Mouse (Mus musculus): Measurements from ENCODE around the gene Trim9.

DNA sequence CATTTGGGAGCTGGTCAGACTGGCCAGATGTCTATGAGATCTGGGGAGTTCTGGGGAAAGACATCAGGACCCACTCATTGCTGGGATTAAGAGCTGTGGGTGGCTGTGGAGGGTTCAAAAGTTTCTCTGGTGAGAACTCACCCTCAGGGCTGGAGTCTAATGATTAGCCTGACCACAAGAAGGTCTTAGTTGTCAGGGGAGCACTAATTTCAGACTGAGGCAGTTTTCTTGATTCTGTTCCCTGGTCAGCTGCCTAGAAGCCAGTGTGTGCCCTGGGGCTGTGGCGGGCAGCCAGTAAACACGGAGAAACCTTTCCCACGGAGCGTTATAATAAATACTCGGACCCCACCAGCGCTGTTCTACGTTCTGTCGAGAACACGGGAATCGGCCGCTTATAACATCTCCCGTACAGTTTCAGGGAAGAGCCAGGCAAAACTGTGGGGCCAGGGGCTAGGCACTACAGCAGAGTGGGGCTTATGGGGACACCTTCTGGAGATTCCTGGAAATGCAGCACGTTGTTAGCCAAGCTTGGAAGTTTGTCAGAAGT is 112.4 kb downstream of the Trim9 start:
- no peak for TF ChIP-seq GATA1 (IDR thresholded peaks at IDR 0.05; ENCODE audit: low read length)
- TF ChIP-seq TAL1 (IDR thresholded peaks at IDR 0.05; ENCODE audit: low read length): no peak
